Mouse (Mus musculus) frontal cortex, postnatal 10 days (tissue): Measurements from ENCODE around the gene Omp.

ENCODE experiments used
- DNase-seq, 2 experiments: peaks; one replicate each; pipeline ENCODE4 v3.0.0; 2022; ENCODE audit warnings: low spot score in 2 of 2, mixed read lengths in 1 of 2

Omp gene

GRCm38 (mm10) chr7:98142247-98142646 lies 3.1 kb downstream of the Omp start:
- no peak for DNase-seq

DNA sequence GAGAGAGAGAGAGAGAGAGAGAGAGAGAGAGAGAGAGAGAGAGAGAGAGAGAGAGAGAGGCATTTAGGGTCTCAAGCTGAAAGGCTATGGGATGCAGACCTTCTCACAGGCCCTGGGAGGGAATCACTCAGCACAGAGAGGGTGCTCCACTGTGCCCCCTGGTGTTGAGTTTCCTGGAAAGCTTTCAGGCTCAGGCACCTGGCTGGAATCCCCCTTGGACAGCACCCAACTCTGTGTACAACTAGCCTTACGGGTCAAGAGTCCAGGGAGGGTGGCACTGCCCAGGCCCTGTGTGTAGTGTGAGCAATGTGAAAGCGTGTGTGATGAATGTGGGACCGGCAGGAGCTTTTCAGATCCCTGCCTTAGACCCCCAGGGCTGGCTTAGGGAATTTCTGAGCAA lies 4.1 kb downstream of the Omp start:
- no peak for DNase-seq

DNA sequence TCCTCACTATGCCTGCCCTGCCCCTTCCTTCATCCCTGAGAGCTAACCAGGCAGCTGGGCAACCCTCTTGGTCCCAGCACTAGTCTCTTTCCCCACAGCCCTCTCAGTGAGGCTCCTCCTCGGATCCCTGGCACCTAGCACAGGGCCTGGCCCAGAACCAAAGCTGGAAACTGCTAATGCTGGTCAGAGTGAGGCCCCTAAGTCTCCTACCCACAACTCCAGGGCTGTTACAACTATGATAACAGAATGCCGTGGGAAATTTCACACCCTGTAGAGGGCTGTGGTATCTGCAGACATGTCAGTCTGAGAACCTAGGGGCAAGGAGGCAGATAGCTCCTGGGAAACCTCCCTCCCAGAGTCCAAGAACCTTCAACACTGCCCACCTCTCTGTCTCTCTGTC lies 4.7 kb downstream of the Omp start:
- DNase-seq = no peak

- no peak for DNase-seq
These were observed 6.1 kb downstream of the Omp start for GRCm38 (mm10) chr7:98139216-98139615.

DNA sequence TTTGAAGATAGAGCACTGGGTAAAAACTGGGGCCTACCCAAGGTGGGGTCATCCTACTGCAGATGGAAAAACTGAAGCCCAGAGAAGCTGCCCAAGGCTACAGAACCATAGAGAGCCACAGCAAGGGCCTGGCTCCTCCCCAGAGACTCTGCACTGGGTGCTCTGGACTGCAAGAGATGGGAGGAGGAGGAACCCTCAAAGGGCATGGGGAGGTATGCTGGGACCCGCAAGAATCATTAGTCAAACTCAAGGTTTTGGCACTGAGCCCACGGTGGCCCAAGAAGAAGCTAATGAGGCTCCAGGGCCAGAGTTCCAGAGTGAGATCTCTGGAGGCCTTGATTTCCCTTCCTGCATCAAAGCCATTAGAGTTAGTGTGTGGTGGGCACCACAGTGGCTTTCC lies 7.3 kb downstream of the Omp start:
- no peak for DNase-seq

GRCm38 (mm10) chr7:98137583-98137982 lies 7.7 kb downstream of the Omp start:
- DNase-seq = no peak

GRCm38 (mm10) chr7:98131751-98132150 lies 13.6 kb downstream of the Omp start:
- DNase-seq = no peak

- no peak for DNase-seq
These were observed 19.8 kb downstream of the Omp start for GRCm38 (mm10) chr7:98125473-98125872.

DNA sequence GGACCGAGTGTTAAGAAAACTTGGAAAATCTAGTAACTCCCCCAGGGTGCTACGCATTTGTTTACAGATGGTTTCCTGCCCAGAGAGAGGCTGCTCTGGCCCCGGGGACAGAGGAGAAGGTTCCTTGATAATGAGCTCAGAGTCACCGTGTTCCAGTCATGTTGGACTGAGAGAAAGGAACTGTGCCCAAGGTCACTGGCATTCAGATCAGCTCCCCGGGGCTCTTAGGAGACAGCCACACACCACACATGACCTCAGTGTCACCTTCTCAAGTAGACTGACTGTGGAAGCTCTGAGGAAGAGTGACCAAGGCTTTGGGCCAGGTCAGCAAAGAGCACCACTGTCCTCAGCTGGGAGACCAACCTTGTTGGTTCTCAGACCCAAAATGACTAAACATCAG lies 20.6 kb downstream of the Omp start:
- no peak for DNase-seq

- DNase-seq = no peak
These were observed 23.6 kb downstream of the Omp start for GRCm38 (mm10) chr7:98121673-98122072.

- no peak for DNase-seq
These were observed 24.1 kb downstream of the Omp start for GRCm38 (mm10) chr7:98121241-98121640.

DNA sequence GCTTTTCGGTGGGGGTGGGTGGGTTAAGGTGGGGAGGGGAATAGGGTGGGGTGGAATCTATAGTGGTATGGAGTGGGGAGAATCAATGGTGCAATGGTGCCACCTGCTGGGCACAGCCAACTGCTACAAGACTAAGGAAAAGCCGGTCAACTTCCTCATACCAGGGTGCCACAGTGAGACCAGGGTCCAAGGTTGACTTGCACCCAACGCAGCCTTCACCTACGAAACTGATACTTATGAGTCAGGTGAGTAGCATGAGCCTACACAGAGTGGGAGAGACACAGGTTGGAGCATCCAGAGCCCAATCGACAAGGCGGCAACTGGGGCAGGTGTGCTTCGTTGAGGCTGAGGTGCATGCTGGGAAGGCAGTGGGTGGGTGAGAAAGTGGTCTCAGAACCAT lies 25.0 kb downstream of the Omp start:
- peak in 1 of 2 experiments; percentile 69 for DNase-seq

GRCm38 (mm10) chr7:98119961-98120232 lies 25.4 kb downstream of the Omp start:
- no peak for DNase-seq

- DNase-seq = no peak
These were observed 25.9 kb downstream of the Omp start, which contains the start of gene Myo7a for GRCm38 (mm10) chr7:98119179-98119960. Gene Myo7a, minus strand, starts transcription at chr7:98119524.

DNA sequence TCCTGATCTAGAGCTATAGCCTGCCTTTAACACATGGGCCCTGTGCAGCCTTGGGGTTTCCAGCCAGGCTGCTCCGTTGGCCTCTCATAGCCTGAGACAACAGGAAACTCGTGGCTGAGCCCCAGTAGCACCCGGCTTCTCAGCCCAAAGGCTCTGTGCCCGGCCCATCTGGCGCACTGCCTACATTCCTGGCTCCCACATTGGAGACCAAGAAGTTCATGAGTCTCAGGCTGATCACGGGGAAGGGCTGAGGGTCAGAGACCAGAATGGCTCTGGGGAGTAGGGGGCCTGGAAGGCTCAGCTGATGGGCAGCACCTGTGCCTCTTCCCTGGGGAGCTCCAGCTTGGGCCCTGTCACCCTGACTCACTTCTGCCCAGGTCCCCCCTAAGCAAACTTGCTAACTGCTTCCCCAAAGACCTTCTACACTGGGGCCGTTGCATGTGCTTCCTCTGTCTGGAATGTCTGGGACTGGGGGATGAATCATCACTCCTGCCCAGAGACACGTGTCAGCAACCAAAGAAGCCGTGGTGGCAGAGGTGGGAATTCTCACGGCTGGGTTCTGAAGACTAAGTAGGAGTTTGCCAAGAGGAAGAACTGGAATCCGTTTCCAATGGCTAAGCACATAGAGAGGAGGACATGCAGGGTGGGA lies 28.2 kb downstream of the Omp start:
- DNase-seq = peak in 1 of 2 experiments; percentile 45

GRCm38 (mm10) chr7:98114656-98115055 lies 30.6 kb downstream of the Omp start:
- no peak for DNase-seq

DNA sequence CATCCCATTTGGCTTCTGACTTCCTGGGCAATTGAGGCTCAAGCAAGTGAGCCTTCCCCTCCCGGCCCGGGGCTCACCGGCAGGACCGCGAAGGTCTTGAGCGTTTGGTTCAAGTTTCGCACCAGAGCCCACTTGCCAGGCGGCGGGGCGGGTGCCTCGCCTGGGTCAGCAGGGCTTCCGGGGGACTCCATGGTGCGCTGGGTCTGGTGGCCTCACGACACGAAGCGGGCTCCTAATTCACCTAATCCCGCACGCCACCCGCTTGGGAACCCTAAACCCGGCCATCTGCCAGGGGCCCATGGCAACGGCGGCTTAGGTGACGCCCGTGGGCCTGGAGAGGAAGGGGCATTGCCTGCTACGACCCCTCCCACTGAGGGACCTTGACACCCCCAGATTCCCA lies 34.1 kb downstream of the Omp start:
- DNase-seq = no peak

DNA sequence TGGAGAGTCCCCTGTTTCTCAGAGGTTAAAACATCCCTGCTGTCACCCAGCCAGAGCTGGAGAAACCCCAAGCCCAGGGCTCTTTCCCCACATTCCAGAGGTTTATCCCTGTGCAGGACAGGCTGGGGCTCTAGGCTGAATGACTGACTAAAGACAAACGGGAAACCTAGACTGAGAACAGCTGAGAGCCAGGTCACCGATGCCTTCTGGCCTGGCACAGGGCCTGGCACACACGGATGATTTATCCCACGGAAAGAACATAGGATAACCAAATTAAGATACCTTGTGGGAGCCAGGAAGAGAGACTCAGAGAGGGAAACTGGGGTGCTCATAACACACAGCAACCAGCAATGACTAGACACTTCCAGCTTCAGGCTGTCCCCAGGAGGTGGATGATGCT lies 35.5 kb downstream of the Omp start:
- DNase-seq = no peak

DNA sequence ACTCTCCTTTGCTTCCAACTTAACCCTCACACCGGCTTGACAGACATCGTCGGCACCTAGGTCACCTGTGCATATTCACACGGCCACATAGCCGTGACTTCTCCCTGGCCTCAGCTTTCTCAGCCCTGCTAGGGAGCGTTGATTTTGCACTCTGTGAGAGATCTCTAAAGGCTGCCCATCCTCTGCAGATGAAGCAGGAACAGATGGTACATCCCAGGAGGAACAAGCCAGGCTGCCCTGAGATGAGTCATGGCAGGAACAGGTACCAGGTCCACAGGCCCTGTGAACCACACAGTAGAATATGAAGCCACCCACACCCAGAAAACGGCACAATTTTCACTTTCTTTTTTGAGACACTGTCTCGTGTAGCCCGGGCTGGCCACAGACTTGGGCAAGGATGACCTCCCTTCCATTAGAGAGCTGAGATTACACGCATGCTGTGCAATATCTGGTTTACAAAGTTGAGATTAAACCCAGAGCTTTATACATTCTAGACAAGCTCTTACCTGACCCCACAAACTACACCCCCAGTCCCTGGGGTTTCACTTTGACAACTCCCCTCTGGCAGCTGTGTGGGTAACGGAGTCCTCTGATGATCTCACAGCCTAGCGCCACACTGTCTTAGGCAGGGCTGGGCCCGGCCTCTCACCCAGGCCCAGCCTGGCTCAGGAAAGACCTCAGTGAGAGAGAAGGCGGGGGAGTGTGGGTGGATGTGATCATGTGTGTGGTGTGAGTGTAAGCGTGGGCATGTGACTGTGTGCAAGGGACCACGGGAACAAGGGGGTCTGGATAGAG lies 36.5 kb downstream of the Omp start:
- DNase-seq = no peak

DNA sequence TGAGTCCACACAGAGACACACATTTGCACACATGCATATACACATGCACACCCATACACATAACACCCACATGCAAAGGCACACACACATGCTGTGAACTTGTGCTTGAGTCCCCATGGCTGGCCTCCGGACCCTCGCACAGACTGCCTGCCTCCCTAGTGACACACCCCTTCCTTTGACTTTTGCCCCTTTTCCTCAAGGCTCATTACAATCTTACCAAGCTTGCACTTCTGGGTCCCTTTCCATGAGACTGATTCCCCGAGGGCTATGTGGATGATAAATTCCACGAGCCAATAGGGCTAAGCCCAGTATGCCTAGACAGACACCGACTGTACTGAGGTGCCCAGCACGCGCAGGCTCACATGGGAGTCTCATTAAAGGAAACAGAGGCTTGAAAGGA lies 39.0 kb downstream of the Omp start:
- no peak for DNase-seq

DNA sequence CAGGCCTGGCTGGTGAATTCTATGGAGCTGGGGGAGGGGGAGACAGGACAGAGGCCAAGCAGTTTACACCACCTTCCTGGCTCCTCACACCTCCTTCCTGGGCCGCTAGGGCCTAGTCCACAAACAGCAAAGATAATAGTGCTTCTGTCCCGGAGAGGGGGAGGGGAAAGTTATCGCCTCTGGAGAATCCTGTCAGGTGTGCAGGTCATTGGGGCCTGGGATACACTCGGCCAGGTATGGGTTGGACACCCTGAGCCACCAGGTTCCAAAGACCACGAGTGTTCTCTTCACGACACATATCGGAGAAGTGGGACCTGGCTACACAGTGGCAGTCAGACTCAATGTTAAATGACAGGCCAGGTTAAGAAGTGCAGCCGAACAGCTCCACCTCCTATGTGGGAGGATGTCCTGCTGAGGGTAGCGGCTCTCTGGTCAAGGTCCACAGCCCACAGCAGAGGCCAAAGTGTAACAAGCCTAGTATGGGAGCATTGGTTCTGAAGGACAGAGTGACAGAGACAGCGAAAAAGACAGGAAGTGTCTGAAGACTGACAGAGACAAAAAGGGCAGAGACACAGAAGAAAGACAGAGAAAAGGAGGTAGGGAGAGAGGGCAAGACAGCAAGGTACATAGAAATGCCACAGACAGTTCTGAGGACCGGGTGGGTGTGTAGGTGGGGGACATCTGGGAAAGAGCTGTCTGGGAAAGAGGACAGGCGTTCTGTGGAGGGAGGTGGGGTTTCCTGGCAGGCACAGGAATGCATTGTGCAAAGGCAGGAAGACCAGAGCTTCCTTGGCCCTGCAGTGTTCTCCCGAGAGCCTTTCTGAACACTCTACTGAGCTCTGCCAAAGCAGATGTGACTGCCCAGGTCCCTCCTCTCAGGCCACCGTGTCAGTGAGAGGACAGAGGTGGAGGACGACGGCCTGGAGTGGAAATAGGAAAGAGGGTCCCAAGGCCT lies 40.5 kb downstream of the Omp start:
- no peak for DNase-seq

- DNase-seq = no peak
These were observed 41.4 kb downstream of the Omp start for GRCm38 (mm10) chr7:98103942-98104292.
